Mouse (Mus musculus): Measurements from ENCODE around the gene Stk4. TPM values are rescaled to one million over a fixed set of nuclear protein-coding genes. Genes with fewer than 3 reads are reported as not detected.
"Not testable (repeated sequence)": the region's sequence is repeated elsewhere in the genome, so short reads cannot be mapped to it uniquely, and the experiment has no call there.

Stk4 gene
- polyA plus RNA-seq, 1 experiment from 2014 or later, result 28.8 TPM

GRCm38 (mm10) chr2:164054671-164055070, 15.5 kb upstream of the Stk4 start:
- no peak for DNase-seq (ENCODE audit: low read depth, low spot score)
- no peak for TF ChIP-seq CTCF (IDR thresholded peaks at IDR 0.05)
- ChIA-PET CTCF (no interaction called here), POLR2A (no interaction called here)
- H3K27me3 ChIP-seq, result no peaks in the 10 kb centered on the region
- in situ Hi-C loops (cut with MboI; ENCODE audit: low pct_unique_long_range_greater_than_20kb), result no loop called here
- ATAC-seq, result no peak

- TF ChIP-seq CTCF (IDR thresholded peaks at IDR 0.05), result no peak
- CTCF ChIA-PET, result no interaction called here
- H3K27me3 ChIP-seq, result no peaks in the 10 kb centered on the region
- ATAC-seq (no peak), DNase-seq (ENCODE audit: low read depth, low spot score) (no peak)
- in situ Hi-C loops (cut with MboI; ENCODE audit: low pct_unique_long_range_greater_than_20kb), result no loop called here
- POLR2A ChIA-PET, result no interaction called here
Measured at GRCm38 (mm10) chr2:164059634-164060235, 10.4 kb upstream of the Stk4 start.

DNA sequence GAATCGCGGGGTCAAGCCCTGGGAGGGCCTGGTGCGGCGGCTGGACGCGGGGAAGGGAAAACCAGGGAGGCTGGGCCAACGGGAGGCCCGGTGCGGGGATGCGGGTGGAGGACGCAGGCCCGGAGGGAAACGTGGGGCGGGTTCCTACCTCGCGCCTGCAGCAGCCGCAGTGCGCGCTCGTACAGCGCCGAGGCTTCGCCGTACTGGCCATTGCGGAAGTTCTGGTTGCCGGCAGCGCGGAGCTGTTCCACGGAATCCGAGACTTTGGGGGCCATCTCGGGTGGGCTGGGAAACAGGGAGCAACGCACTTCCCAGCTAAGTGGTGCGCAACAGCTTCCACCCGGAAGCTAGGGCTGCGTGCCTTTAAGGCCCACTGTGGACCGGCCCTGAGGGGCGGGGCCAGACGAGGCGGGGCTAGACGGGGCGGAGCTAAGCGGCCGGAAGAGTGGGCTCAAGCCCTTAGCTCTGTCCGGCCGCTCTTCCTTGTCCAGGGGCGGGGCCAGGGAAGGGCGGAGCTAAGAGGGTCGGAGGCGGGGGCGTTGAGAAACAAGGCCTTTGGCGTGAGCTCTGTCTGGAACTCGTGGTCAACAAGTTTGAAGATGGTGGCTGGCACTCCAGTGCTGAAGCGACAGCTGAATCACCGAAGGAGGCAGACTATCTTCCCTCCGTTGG, 779 bp downstream of the Stk4 start, which contains the start of gene Tomm34:
TSS of gene Tomm34 (minus strand) at position 405 of the 672 bp plus-strand sequence.
- ChIA-PET CTCF (interaction anchor here (1.5 kb wide), 1 partner anchor 16 kb away, joined by 5 read pairs; no protein-coding TSS in a partner anchor), POLR2A (interaction anchor here (0.6 to 1.6 kb wide), 3 partner anchors 9 to 411 kb away, joined by 3 to 4 read pairs (median 3); no protein-coding TSS in a partner anchor)
- H3K27me3 ChIP-seq, result no peaks in the 10 kb centered on the region
- TF ChIP-seq CTCF (IDR thresholded peaks at IDR 0.05), result no peak
- peak; percentile 57 for DNase-seq (ENCODE audit: low read depth, low spot score)
- in situ Hi-C loops (cut with MboI; ENCODE audit: low pct_unique_long_range_greater_than_20kb), result no loop called here
- ATAC-seq, result peak; percentile 82

DNA sequence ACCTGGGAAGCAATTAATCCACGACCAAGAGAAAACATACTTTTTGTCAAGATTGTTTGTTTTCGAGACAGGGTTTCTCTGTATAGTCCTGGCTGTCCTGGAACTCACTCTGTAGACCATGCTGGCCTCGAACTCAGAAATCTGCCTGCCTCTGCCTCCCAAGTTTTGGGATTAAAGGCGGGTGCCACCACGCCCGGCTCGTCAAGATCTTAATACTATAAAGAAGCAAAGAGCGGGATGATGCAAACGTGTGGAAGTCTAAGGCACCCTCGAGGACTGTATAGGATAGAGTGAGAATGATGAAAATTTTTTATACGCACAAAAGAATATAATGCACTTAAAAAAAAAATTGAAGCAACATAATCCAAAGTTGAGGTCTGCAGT, 1.3 kb downstream of the Stk4 start:
- H3K27me3 ChIP-seq; DNase-seq (ENCODE audit: low read depth, low spot score); ATAC-seq; in situ Hi-C loops (cut with MboI; ENCODE audit: low pct_unique_long_range_greater_than_20kb): not testable (repeated sequence)
- CTCF ChIA-PET, result interaction anchor here (1.5 kb wide), 1 partner anchor 15 kb away, joined by 5 read pairs; no protein-coding TSS in a partner anchor
- POLR2A ChIA-PET, result interaction anchor here (1.0 to 1.6 kb wide), 2 partner anchors 8 to 37 kb away, joined by 3 read pairs; no protein-coding TSS in a partner anchor

- ChIA-PET CTCF (no interaction called here), POLR2A (interaction anchor here (0.6 kb wide), 1 partner anchor 332 kb away, joined by 5 read pairs; no protein-coding TSS in a partner anchor)
- no peak for ATAC-seq
Measured at GRCm38 (mm10) chr2:164072109-164072508, 2.0 kb downstream of the Stk4 start.

GRCm38 (mm10) chr2:164073120-164073519, 3.0 kb downstream of the Stk4 start:
- ChIA-PET CTCF (interaction anchor here (0.7 kb wide), 1 partner anchor 11 kb away, joined by 3 read pairs; no protein-coding TSS in a partner anchor), POLR2A (no interaction called here)
- H3K27me3 ChIP-seq, result no peaks in the 10 kb centered on the region
- no peak for TF ChIP-seq CTCF (IDR thresholded peaks at IDR 0.05)
- ATAC-seq (no peak), DNase-seq (ENCODE audit: low read depth, low spot score) (no peak)
- in situ Hi-C loops (cut with MboI; ENCODE audit: low pct_unique_long_range_greater_than_20kb), result no loop called here

More at GRCm38 (mm10) chr2:164072109-164072508, 2.0 kb downstream of the Stk4 start:
- no peak for TF ChIP-seq CTCF (IDR thresholded peaks at IDR 0.05)
- DNase-seq (ENCODE audit: low read depth, low spot score), result no peak
- in situ Hi-C loops (cut with MboI; ENCODE audit: low pct_unique_long_range_greater_than_20kb), result no loop called here
- no peaks in the 10 kb centered on the region for H3K27me3 ChIP-seq

- H3K27me3 ChIP-seq, result no peaks in the 10 kb centered on the region
- no peak for TF ChIP-seq CTCF (IDR thresholded peaks at IDR 0.05)
- ChIA-PET CTCF (interaction anchor here (1.2 kb wide), 1 partner anchor 15 kb away, joined by 3 read pairs; no protein-coding TSS in a partner anchor), POLR2A (no interaction called here)
- ATAC-seq (peak; percentile 68), DNase-seq (ENCODE audit: low read depth, low spot score) (peak; percentile 65)
- in situ Hi-C loops (cut with MboI; ENCODE audit: low pct_unique_long_range_greater_than_20kb), result no loop called here
Measured at GRCm38 (mm10) chr2:164073918-164074578, 3.9 kb downstream of the Stk4 start.

DNA sequence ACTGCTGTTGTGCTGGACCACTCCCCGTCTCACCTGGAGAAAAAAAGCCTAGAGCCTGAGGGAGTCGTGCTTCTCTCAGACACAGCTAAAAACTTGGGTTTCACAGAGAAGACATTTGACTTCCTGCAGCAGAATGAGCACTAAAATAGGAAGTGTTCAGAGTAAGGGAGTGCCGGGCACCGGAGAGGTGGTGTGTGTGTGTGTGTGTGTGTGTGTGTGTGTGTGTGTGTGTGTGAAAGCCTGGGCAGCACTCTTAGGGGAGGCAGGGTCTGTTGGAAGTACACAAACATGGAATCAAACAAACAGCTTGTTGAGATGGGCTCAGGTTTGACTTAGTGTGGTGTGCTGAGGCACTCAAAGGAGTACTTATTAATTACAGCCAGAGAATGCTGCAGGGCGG, 5.0 kb downstream of the Stk4 start:
- DNase-seq (ENCODE audit: low read depth, low spot score), result no peak
- H3K27me3 ChIP-seq, result no peaks in the 10 kb centered on the region
- POLR2A ChIA-PET, result interaction anchor here (0.7 kb wide), 1 partner anchor 9 kb away, joined by 4 read pairs; no protein-coding TSS in a partner anchor
- no peak for ATAC-seq
- TF ChIP-seq CTCF (IDR thresholded peaks at IDR 0.05), result no peak
- in situ Hi-C loops (cut with MboI; ENCODE audit: low pct_unique_long_range_greater_than_20kb), result no loop called here
- CTCF ChIA-PET, result interaction anchor here (1.0 to 1.2 kb wide), 2 partner anchors 14 to 20 kb away, joined by 3 read pairs; no protein-coding TSS in a partner anchor

DNA sequence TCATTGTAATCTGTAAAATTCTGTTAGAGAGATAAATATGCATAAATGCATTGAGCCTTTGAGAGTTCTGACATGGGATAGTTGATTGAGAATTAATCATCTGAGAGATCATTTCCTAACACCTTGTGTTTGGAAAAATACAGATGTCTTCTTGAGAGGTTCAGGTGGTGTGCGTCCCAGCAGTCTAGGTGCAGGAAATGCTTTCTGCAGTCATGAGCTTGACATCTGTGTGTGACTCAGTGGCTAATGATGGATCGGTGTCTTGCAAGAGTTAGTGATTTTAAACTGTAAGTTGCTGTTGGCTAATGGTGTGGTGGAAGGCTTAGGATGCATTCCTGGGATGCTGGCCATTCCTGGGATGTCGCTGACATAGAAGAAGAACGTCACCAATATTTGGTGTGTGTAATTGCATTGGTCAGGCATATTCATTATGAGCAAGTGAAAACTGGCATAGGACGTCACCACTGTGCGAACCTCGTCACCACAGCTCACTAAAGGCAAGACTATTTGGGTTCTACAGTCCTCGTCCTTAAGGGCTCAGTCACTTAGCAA, 6.8 kb downstream of the Stk4 start:
- POLR2A ChIA-PET, result interaction anchor here (0.7 kb wide), 1 partner anchor 16 kb away, joined by 3 read pairs; no protein-coding TSS in a partner anchor
- CTCF ChIA-PET, result interaction anchor here (1.5 kb wide), 1 partner anchor 9 kb away, joined by 4 read pairs; no protein-coding TSS in a partner anchor
- ATAC-seq (peak; percentile 48), DNase-seq (ENCODE audit: low read depth, low spot score) (no peak)
- in situ Hi-C loops (cut with MboI; ENCODE audit: low pct_unique_long_range_greater_than_20kb), result no loop called here
- no peak for TF ChIP-seq CTCF (IDR thresholded peaks at IDR 0.05)
- no peaks in the 10 kb centered on the region for H3K27me3 ChIP-seq

GRCm38 (mm10) chr2:164077875-164078274, 7.8 kb downstream of the Stk4 start:
- TF ChIP-seq CTCF (IDR thresholded peaks at IDR 0.05), result no peak
- in situ Hi-C loops (cut with MboI; ENCODE audit: low pct_unique_long_range_greater_than_20kb), result no loop called here
- DNase-seq (ENCODE audit: low read depth, low spot score), result no peak

More at GRCm38 (mm10) chr2:164077875-164078274, 7.8 kb downstream of the Stk4 start:
- H3K27me3 ChIP-seq, result no peaks in the 10 kb centered on the region
- ChIA-PET POLR2A (no interaction called here), CTCF (interaction anchor here (1.3 to 1.5 kb wide), 2 partner anchors 8 to 49 kb away, joined by 4 read pairs; no protein-coding TSS in a partner anchor)
- ATAC-seq, result no peak

Measured in Patski (cell line).